Mouse (Mus musculus): ENCODE data around the gene Pdlim7. TPM values are rescaled to one million over a fixed set of nuclear protein-coding genes. Genes with fewer than 3 reads are reported as not detected.
A peak's percentile ranks its signal among the peaks of the same experiment; 100 is the strongest.

The Pdlim7 gene
- total and polyA plus RNA-seq, 3 experiments: 12.3 to 40.6 TPM; not detected in 1

DNA sequence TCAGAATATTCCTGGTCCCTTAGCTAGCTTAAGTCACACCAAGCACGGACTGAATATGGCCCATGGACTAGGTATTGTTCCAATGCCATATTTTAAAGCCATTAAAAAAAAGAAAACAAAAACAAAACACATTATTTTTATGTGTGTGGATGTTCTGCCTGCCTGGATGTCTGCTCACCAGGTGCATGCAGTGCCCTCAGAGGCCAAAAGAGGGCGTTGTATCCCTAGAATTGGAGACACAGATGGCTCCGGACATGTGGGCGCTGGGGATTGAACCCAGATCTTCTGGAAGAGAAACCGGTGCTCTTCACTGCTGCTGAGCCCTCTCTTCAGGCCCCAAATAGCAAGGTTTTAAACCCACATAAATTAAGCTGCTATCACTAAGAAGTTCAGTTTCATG is 35.4 kb downstream of the Pdlim7 start:
- peaks cover 5 to 17% of the 10 kb centered on the region in 2 experiments; a peak in 3 of 4 replicates for H3K4me1 ChIP-seq (ENCODE audit: control insufficient read depth in 1 of 2, insufficient read depth in 2 of 2, low read length in 2 of 2)
- H3K9me3 ChIP-seq (replicated peaks; ENCODE audit: insufficient read depth, low read length): no peaks in the 10 kb centered on the region
- H3K4me3 ChIP-seq (ENCODE audit: control insufficient read depth in 1 of 2, insufficient read depth in 1 of 2, low read depth in 2 of 2, low read length in 2 of 2): no peak overlapping the region
- no peaks in the 10 kb centered on the region for H3K79me2 ChIP-seq (ENCODE audit: control insufficient read depth, insufficient read depth, low read length, poor library complexity)
- peak; percentile 77 for DNase-seq (ENCODE audit: low read depth, low spot score)
- no peaks in the 10 kb centered on the region for H3K27me3 ChIP-seq (ENCODE audit: control insufficient read depth in 1 of 2, insufficient read depth in 2 of 2, low read length in 2 of 2)
- H3K36me3 ChIP-seq (ENCODE audit: control insufficient read depth in 1 of 2, insufficient read depth in 2 of 2, low read length in 2 of 2): peaks cover 0 to 6% of the 10 kb centered on the region in 2 experiments; a peak in 2 of 4 replicates
- H3K9ac ChIP-seq (ENCODE audit: control insufficient read depth, low read depth, low read length, poor library complexity, severe bottlenecking): no peak overlapping the region
- TF ChIP-seq MYC (IDR thresholded peaks at IDR 0.05; ENCODE audit: low read depth, low read length) (0 out of 2 replicates have a peak, but pooled peaks have one; percentile 47), ZC3H11A (IDR thresholded peaks at IDR 0.05; ENCODE audit: low read depth, low read length) (peak; percentile 87), NRF1 (IDR thresholded peaks at IDR 0.05; ENCODE audit: insufficient read depth, low read depth, low read length, poor library complexity, severe bottlenecking) (no peak), CTCF (IDR thresholded peaks at IDR 0.05 in 2 of 3, conservative IDR thresholded peaks at IDR 0.05 in 1 of 3; ENCODE audit: control insufficient read depth in 1 of 3, insufficient read depth in 1 of 3, low read depth in 2 of 3, low read length in 3 of 3, poor library complexity in 1 of 3, severe bottlenecking in 1 of 3) (peak; percentile 86 to 97 (median 89)), MYB (IDR thresholded peaks at IDR 0.05; ENCODE audit: low read depth, low read length) (no peak), SMC3 (IDR thresholded peaks at IDR 0.05; ENCODE audit: low read depth, low read length) (peak; percentile 79), MAZ (IDR thresholded peaks at IDR 0.05; ENCODE audit: low read depth, low read length) (no peak), RCOR1 (IDR thresholded peaks at IDR 0.05; ENCODE audit: low read depth, low read length) (no peak), ELF1 (IDR thresholded peaks at IDR 0.05; ENCODE audit: low read depth, low read length) (no peak), RAD21 (IDR thresholded peaks at IDR 0.05; ENCODE audit: low read depth, low read length) (peak; percentile 93), TBP (IDR thresholded peaks at IDR 0.05; ENCODE audit: low read depth, low read length) (0 out of 2 replicates have a peak, but pooled peaks have one; percentile 26), NELFE (IDR thresholded peaks at IDR 0.05; ENCODE audit: low read depth, low read length) (no peak)
- H3K27ac ChIP-seq (ENCODE audit: control insufficient read depth, low read depth, low read length): no peak overlapping the region

DNA sequence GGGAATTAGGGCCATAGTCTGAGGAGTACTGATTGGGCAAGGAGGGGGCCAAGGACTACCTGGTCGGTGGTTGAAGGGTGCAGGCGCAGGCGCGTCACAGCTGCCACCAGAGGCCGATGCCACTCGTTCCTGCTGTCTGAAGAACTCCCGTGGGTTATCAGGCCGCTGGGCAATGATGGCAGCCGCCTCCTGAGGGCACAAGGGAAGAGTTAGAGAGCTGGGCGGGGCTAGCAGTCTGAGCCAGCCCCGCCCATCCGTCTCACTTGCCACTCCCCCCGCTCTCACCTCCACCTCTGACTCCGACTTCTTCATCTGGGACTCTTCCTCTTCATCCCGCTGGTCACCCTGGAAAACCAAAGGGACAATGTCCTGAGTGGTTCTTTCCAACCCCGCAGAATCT is 36.0 kb downstream of the Pdlim7 start:
- no peak for TF ChIP-seq UBTF (IDR thresholded peaks at IDR 0.05; ENCODE audit: borderline replicate concordance, insufficient read depth, low read depth, low read length)
- no peak for TF ChIP-seq E2F4 (IDR thresholded peaks at IDR 0.05; ENCODE audit: borderline replicate concordance, low read depth, low read length)
- no peak for TF ChIP-seq MEF2A (IDR thresholded peaks at IDR 0.05; ENCODE audit: extremely low read depth, insufficient replicate concordance, low read depth, low read length, poor library complexity, severe bottlenecking)
- no peak for TF ChIP-seq ELF1 (IDR thresholded peaks at IDR 0.05; ENCODE audit: low read depth, low read length)
- TF ChIP-seq USF2 (IDR thresholded peaks at IDR 0.05; ENCODE audit: borderline replicate concordance in 1 of 2, insufficient read depth in 1 of 2, low read depth in 1 of 2, low read length in 2 of 2): no peak
- Histone ChIP-seq H3K9me3 (replicated peaks; ENCODE audit: insufficient read depth, low read length) (no peaks in the 10 kb centered on the region), H3K36me3 (ENCODE audit: control insufficient read depth in 1 of 2, insufficient read depth in 2 of 2, low read length in 2 of 2) (peaks cover 0 to 6% of the 10 kb centered on the region in 2 experiments; a peak in 2 of 4 replicates), H3K79me2 (ENCODE audit: control insufficient read depth, insufficient read depth, low read length, poor library complexity) (no peaks in the 10 kb centered on the region), H3K4me3 (ENCODE audit: control insufficient read depth in 1 of 2, insufficient read depth in 1 of 2, low read depth in 2 of 2, low read length in 2 of 2) (no peak overlapping the region), H3K27ac (ENCODE audit: control insufficient read depth, low read depth, low read length) (no peak overlapping the region), H3K4me1 (ENCODE audit: control insufficient read depth in 1 of 2, insufficient read depth in 2 of 2, low read length in 2 of 2) (peaks cover 5 to 17% of the 10 kb centered on the region in 2 experiments; a peak in 3 of 4 replicates), H3K9ac (ENCODE audit: control insufficient read depth, low read depth, low read length, poor library complexity, severe bottlenecking) (no peak overlapping the region), H3K27me3 (ENCODE audit: control insufficient read depth in 1 of 2, insufficient read depth in 2 of 2, low read length in 2 of 2) (no peaks in the 10 kb centered on the region)
- no peak for DNase-seq (ENCODE audit: low read depth, low spot score)

Measured in MEL (cell line).